Mouse (Mus musculus): ENCODE measurements around the gene Tas2r134. TPM values are rescaled to one million over a fixed set of nuclear protein-coding genes. Genes with fewer than 3 reads are reported as not detected.

The Tas2r134 gene
- polyA plus RNA-seq, 1 experiment, result not detected

DNA sequence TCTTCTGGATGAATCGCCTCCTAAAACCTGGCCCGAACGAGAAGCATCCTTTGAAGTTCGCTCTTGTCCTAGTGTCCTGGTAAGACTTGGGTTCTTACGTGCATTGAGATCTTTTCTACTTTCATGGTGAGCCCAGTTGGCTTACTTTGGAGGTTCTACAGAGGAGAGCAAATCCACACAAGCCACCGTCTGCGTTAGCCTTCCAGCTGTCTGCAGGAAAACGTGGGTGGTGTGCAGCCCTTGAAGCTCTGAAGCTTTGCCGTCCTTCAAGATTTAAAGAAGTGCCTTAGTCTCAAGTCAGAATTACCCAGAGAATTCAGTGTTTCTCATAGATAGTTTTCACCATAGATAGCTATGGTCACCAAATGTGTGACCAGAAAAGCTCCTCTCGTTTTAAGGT is 24.8 kb downstream of the Tas2r134 start:
- Histone ChIP-seq H3K4me2 (ENCODE audit: low read depth) (no peak overlapping the region), H3K4me3 (no peak overlapping the region), H3ac (ENCODE audit: control insufficient read depth, insufficient read length) (no peak overlapping the region), H3K36me3 (ENCODE audit: control insufficient read depth, insufficient read depth) (no peaks in the 10 kb centered on the region), H3K79me2 (ENCODE audit: control insufficient read depth, insufficient read depth) (no peaks in the 10 kb centered on the region), H3K27me3 (ENCODE audit: control insufficient read depth, insufficient read depth, insufficient read length) (no peaks in the 10 kb centered on the region)
- TF ChIP-seq REST (IDR thresholded peaks at IDR 0.05; ENCODE audit: insufficient read depth, insufficient read length) (no peak), TCF12 (IDR thresholded peaks at IDR 0.05; ENCODE audit: insufficient read depth, poor library complexity, severe bottlenecking) (no peak), MYOG (IDR thresholded peaks at IDR 0.05; ENCODE audit: control insufficient read depth in 1 of 3, insufficient read depth in 1 of 3, insufficient read length in 2 of 3, low read depth in 2 of 3) (no peak), SRF (IDR thresholded peaks at IDR 0.05; ENCODE audit: control insufficient read depth, insufficient read length, low read depth) (no peak)

DNA sequence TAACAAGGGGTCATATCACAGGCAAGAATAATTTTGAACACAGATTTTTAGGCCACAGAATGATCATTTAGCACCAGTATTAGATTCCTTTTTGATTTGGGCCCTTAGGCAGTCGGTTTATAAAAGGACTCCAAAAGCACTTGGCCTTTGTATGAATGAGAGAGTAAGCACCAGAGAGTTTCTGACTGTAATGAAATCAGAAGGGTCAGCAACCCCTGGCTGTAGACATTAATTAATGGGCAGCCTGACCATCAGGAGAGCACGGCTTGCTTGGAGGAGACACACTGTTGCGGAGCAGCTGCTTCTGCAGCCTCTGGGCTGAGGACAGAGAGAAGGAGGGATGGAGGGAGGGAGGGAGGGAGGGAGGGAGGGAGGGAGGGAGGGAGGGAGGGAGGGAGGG is 30.4 kb downstream of the Tas2r134 start:
- Histone ChIP-seq H3K4me3 (no peak overlapping the region), H3K27me3 (ENCODE audit: control insufficient read depth, insufficient read depth, insufficient read length) (no peaks in the 10 kb centered on the region), H3K4me2 (ENCODE audit: low read depth) (no peak overlapping the region), H3K79me2 (ENCODE audit: control insufficient read depth, insufficient read depth) (no peaks in the 10 kb centered on the region), H3K36me3 (ENCODE audit: control insufficient read depth, insufficient read depth) (no peaks in the 10 kb centered on the region), H3ac (ENCODE audit: control insufficient read depth, insufficient read length) (no peak overlapping the region)
- no peak for TF ChIP-seq USF1 (IDR thresholded peaks at IDR 0.05; ENCODE audit: low read depth)
- no peak for TF ChIP-seq MAX (IDR thresholded peaks at IDR 0.05; ENCODE audit: low read depth)
- TF ChIP-seq MYOG (IDR thresholded peaks at IDR 0.05; ENCODE audit: control insufficient read depth in 1 of 3, insufficient read depth in 1 of 3, insufficient read length in 2 of 3, low read depth in 2 of 3), result no peak
- no peak for TF ChIP-seq TCF12 (IDR thresholded peaks at IDR 0.05; ENCODE audit: insufficient read depth, poor library complexity, severe bottlenecking)
- TF ChIP-seq MYOD1 (IDR thresholded peaks at IDR 0.05; ENCODE audit: control insufficient read depth in 1 of 3, insufficient read length in 2 of 3, low read depth in 2 of 3), result no peak
- TF ChIP-seq POLR2AphosphoS2 (IDR thresholded peaks at IDR 0.05; ENCODE audit: insufficient read length, low read depth), result no peak
- TF ChIP-seq POLR2A (IDR thresholded peaks at IDR 0.05; ENCODE audit: insufficient read length, low read depth), result no peak
- TF ChIP-seq REST (IDR thresholded peaks at IDR 0.05; ENCODE audit: insufficient read depth, insufficient read length), result no peak
- no peak for TF ChIP-seq SRF (IDR thresholded peaks at IDR 0.05; ENCODE audit: control insufficient read depth, insufficient read length, low read depth)
- TF ChIP-seq CEBPB (IDR thresholded peaks at IDR 0.05; ENCODE audit: insufficient read depth, poor library complexity, severe bottlenecking), result no peak
- TF ChIP-seq E2F4 (IDR thresholded peaks at IDR 0.05; ENCODE audit: insufficient read depth), result no peak
- TF ChIP-seq TCF3 (IDR thresholded peaks at IDR 0.05; ENCODE audit: insufficient read length, low read depth), result no peak

DNA sequence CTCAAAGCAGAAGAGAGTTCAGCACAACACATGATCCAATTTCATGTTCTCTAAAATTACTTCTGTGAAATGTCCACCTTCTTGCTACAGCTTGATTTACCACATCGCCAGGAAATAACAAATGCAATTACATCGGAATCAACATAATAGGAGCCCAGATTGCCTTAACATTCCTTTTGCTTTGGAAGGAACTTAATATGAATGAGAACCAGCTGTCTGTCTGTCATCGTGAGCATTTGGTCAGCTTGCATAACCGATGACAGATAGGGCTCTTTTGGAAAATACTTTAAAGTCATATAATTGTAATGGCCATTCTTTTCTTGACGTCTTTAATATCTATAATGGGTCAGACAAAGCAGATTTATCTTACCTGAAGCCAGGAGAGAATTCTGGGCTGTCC is 31.0 kb downstream of the Tas2r134 start:
- Histone ChIP-seq H3K4me3 (no peak overlapping the region), H3ac (ENCODE audit: control insufficient read depth, insufficient read length) (no peak overlapping the region), H3K4me2 (ENCODE audit: low read depth) (no peak overlapping the region), H3K36me3 (ENCODE audit: control insufficient read depth, insufficient read depth) (no peaks in the 10 kb centered on the region), H3K27me3 (ENCODE audit: control insufficient read depth, insufficient read depth, insufficient read length) (no peaks in the 10 kb centered on the region), H3K79me2 (ENCODE audit: control insufficient read depth, insufficient read depth) (no peaks in the 10 kb centered on the region)
- TF ChIP-seq USF1 (IDR thresholded peaks at IDR 0.05; ENCODE audit: low read depth), result no peak
- TF ChIP-seq E2F4 (IDR thresholded peaks at IDR 0.05; ENCODE audit: insufficient read depth), result no peak
- no peak for TF ChIP-seq MAX (IDR thresholded peaks at IDR 0.05; ENCODE audit: low read depth)
- TF ChIP-seq MYOD1 (IDR thresholded peaks at IDR 0.05; ENCODE audit: control insufficient read depth in 1 of 3, insufficient read length in 2 of 3, low read depth in 2 of 3), result no peak
- TF ChIP-seq CEBPB (IDR thresholded peaks at IDR 0.05; ENCODE audit: insufficient read depth, poor library complexity, severe bottlenecking), result no peak
- TF ChIP-seq SRF (IDR thresholded peaks at IDR 0.05; ENCODE audit: control insufficient read depth, insufficient read length, low read depth), result no peak
- TF ChIP-seq REST (IDR thresholded peaks at IDR 0.05; ENCODE audit: insufficient read depth, insufficient read length), result no peak
- no peak for TF ChIP-seq MYOG (IDR thresholded peaks at IDR 0.05; ENCODE audit: control insufficient read depth in 1 of 3, insufficient read depth in 1 of 3, insufficient read length in 2 of 3, low read depth in 2 of 3)
- TF ChIP-seq TCF3 (IDR thresholded peaks at IDR 0.05; ENCODE audit: insufficient read length, low read depth), result no peak
- no peak for TF ChIP-seq TCF12 (IDR thresholded peaks at IDR 0.05; ENCODE audit: insufficient read depth, poor library complexity, severe bottlenecking)

DNA sequence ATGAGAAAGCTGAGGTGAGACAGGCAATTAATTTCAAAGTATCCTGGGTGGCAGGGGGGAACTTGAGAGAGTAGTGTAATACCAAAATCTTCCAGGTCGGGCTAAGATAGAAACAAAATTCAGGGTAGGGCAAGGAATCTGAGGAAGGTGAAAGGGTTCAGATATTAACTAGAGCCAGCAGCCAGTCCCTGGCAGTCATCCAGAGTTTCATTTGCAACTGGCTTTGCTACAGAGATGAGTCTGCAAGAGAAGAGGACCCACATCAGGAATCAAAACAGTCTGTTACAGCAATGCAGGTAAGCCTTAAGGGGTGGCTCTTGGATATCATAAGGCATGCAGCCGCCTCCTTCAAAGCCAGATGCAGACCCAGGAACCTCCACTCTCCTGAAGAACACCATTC is 47.0 kb downstream of the Tas2r134 start:
- Histone ChIP-seq H3K36me3 (ENCODE audit: control insufficient read depth, insufficient read depth) (no peaks in the 10 kb centered on the region), H3ac (ENCODE audit: control insufficient read depth, insufficient read length) (no peak overlapping the region), H3K79me2 (ENCODE audit: control insufficient read depth, insufficient read depth) (no peaks in the 10 kb centered on the region), H3K4me2 (ENCODE audit: low read depth) (no peak overlapping the region), H3K27me3 (ENCODE audit: control insufficient read depth, insufficient read depth, insufficient read length) (no peaks in the 10 kb centered on the region), H3K4me3 (no peak overlapping the region)
- no peak for TF ChIP-seq MYOG (IDR thresholded peaks at IDR 0.05; ENCODE audit: control insufficient read depth in 1 of 3, insufficient read depth in 1 of 3, insufficient read length in 2 of 3, low read depth in 2 of 3)
- no peak for TF ChIP-seq SRF (IDR thresholded peaks at IDR 0.05; ENCODE audit: control insufficient read depth, insufficient read length, low read depth)

Measured in myocyte (in vitro differentiated cells).